Mouse (Mus musculus): ENCODE results near the gene Slf2. TPM values are rescaled to one million over a fixed set of nuclear protein-coding genes. Genes with fewer than 3 reads are reported as not detected.

Gene Slf2
- polyA plus RNA-seq, 1 experiment: 36.4 TPM

DNA sequence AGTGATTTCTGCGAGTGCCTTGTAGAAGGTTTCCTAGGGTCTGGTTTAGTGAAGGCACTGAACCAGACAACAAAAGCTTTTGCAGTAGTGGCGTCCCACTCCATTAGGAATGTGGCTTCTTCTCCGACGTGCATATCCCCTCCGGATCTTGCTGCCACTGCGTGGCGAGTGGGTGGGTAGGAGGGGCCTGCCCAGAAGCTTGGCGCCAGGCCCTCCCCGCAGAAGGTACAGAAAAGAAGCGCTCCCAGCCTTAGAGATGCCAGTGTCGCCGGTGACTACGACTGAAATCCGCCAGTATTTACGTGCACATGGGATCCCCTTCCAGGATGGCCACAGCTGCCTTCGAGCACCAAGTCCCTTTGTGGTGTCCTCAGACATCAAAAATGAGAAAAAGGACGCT, 76.1 kb downstream of the Slf2 start:
- WGBS: 7% methylated on average over 17 of the region's 17 CpGs
- TF ChIP-seq POLR2A (IDR thresholded peaks at IDR 0.05; ENCODE audit: borderline replicate concordance, insufficient read depth, low read length): no peak
- TF ChIP-seq CTCF (IDR thresholded peaks at IDR 0.05; ENCODE audit: borderline replicate concordance, insufficient read depth, low read depth, low read length): no peak
- H3K27ac ChIP-seq (ENCODE audit: insufficient read depth, low read length): peak overlapping the region; percentile 53; the same call in 1 of the 2 replicates

DNA sequence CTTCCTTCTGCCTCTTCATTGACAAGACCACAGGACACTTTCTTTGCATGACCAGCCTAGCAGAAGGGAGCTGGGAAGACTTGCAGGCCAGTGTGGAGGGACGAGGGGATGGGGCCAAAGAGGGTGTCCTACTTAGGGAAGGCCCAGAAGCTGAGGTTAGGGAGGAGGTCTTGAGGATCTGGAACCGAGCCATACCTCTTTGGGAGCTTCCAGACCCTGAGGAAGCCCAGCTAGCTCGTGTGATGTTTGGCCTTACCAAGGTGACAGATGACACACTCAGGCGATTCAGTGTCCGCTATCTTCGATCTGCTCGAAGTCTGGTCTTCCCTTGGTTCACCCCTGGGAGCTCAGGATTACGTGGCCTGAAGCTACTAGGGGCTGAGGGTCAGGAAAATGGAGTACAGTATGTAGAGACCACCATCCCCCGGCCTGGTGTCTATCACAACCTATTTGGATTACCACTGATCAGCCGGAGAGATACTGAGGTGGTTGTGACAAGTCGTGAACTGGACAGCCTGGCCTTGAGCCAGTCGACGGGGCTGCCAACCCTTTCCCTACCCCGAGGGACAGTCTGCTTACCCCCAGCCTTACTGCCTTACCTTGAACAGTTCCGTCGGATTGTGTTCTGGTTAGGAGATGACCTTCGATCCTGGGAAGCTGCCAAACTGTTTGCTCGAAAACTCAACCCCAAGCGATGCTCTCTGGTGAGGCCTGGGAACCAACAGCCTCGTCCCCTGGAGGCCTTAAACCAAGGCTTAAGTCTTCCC, 76.7 kb downstream of the Slf2 start:
- Histone ChIP-seq H3K27me3 (ENCODE audit: control insufficient read depth, insufficient read depth, low read length) (no peaks in the 10 kb centered on the region), H3K27ac (ENCODE audit: insufficient read depth, low read length) (peak overlapping the region; percentile 53; the same call in 1 of the 2 replicates), H3K4me1 (ENCODE audit: control insufficient read depth, insufficient read depth, low read length) (peaks cover 14% of the 10 kb centered on the region), H3K4me3 (replicated peaks; ENCODE audit: insufficient read depth, low read depth, low read length) (peak overlapping the region; percentile 88)
- DNase-seq: no peak
- TF ChIP-seq POLR2A (IDR thresholded peaks at IDR 0.05; ENCODE audit: borderline replicate concordance, insufficient read depth, low read length) (no peak), CTCF (IDR thresholded peaks at IDR 0.05; ENCODE audit: borderline replicate concordance, insufficient read depth, low read depth, low read length) (no peak)
- 46% methylated on average over 20 of the region's 20 CpGs for WGBS

More for the DNA sequence above, 76.1 kb downstream of the Slf2 start:
- Histone ChIP-seq H3K27me3 (ENCODE audit: control insufficient read depth, insufficient read depth, low read length) (no peaks in the 10 kb centered on the region), H3K4me1 (ENCODE audit: control insufficient read depth, insufficient read depth, low read length) (peaks cover 14% of the 10 kb centered on the region), H3K4me3 (replicated peaks; ENCODE audit: insufficient read depth, low read depth, low read length) (peak overlapping the region; percentile 88)
- DNase-seq: no peak

DNA sequence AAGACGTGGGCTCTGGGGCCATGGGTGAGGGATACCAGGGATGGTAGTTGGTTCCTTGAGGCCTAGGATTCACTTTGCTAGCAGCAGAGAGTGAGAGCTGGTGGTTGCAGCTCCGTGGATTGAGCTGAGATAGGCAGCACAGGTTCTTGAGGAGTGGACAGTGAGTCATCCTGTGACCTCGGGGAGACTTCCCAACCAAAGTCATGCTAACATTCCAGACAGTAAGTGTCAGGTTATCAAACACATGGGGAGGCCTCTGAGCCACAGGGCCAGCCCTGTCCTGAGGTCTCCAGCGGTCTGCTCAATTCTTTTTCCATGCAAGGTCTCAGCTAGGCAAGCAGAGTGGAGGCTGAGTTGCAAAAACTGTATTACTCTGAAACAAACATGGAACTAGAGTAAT, 79.7 kb downstream of the Slf2 start:
- H3K27ac ChIP-seq (ENCODE audit: insufficient read depth, low read length): no peak overlapping the region
- TF ChIP-seq POLR2A (IDR thresholded peaks at IDR 0.05; ENCODE audit: borderline replicate concordance, insufficient read depth, low read length) (no peak), CTCF (IDR thresholded peaks at IDR 0.05; ENCODE audit: borderline replicate concordance, insufficient read depth, low read depth, low read length) (no peak)
- no peak for DNase-seq
- H3K4me1 ChIP-seq (ENCODE audit: control insufficient read depth, insufficient read depth, low read length): peaks cover 14% of the 10 kb centered on the region
- no peaks in the 10 kb centered on the region for H3K27me3 ChIP-seq (ENCODE audit: control insufficient read depth, insufficient read depth, low read length)
- H3K4me3 ChIP-seq (replicated peaks; ENCODE audit: insufficient read depth, low read depth, low read length): no peak overlapping the region
- WGBS: 93% methylated on average over 4 of the region's 4 CpGs

DNA sequence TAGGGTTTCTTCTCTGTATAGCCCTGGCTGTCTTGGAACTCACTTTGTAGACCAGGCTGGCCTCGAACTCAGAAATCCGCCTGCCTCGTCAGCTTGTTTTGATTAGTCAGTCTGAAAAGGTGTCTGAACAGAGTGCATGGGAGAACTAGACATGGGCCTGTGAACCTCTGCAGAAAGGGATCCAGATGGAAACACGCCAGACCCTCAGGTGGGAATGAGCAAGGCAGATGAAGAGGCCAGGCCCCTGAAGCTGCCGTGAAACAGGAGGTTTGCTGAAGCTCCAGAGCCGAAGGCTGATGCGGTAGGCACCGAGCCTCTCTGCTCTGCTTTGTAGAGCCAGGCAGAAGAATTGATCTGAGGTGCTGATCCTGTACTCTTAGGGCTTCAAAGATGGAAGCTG, 81.3 kb downstream of the Slf2 start:
- H3K4me3 ChIP-seq (replicated peaks; ENCODE audit: insufficient read depth, low read depth, low read length): no peak overlapping the region
- 65% methylated on average over 8 of the region's 8 CpGs for WGBS
- no peak for DNase-seq
- H3K27me3 ChIP-seq (ENCODE audit: control insufficient read depth, insufficient read depth, low read length): no peaks in the 10 kb centered on the region
- TF ChIP-seq CTCF (IDR thresholded peaks at IDR 0.05; ENCODE audit: borderline replicate concordance, insufficient read depth, low read depth, low read length) (no peak), POLR2A (IDR thresholded peaks at IDR 0.05; ENCODE audit: borderline replicate concordance, insufficient read depth, low read length) (no peak)
- H3K4me1 ChIP-seq (ENCODE audit: control insufficient read depth, insufficient read depth, low read length): peaks cover 12% of the 10 kb centered on the region
- H3K27ac ChIP-seq (ENCODE audit: insufficient read depth, low read length): 0 out of 2 replicates have a peak overlapping the region, but pooled peaks have one; percentile 10

DNA sequence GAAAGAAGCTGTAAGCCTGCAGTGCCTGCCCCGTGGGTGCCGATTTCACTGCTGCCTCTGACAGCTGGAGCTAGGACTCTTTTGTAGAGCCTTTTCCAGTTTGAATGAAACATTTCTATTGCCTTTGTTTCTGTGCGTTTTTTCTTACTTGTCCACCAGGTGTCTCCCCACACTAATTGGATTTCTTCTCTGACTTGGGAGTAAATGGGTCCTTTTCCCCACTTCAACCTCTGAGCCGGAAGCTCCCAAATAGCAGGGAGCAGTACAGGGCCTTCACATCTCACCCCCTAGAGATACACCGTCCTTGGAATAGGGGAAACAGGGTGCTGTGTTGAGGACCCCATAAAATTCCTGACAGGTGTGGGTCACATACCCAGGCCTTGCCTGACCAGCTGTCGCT, 81.7 kb downstream of the Slf2 start:
- Histone ChIP-seq H3K27me3 (ENCODE audit: control insufficient read depth, insufficient read depth, low read length) (no peaks in the 10 kb centered on the region), H3K4me1 (ENCODE audit: control insufficient read depth, insufficient read depth, low read length) (peaks cover 7% of the 10 kb centered on the region), H3K27ac (ENCODE audit: insufficient read depth, low read length) (0 out of 2 replicates have a peak overlapping the region, but pooled peaks have one; percentile 10), H3K4me3 (replicated peaks; ENCODE audit: insufficient read depth, low read depth, low read length) (no peak overlapping the region)
- 22% methylated on average over 6 of the region's 6 CpGs for WGBS
- peak; percentile 47 to 51 for DNase-seq
- TF ChIP-seq CTCF (IDR thresholded peaks at IDR 0.05; ENCODE audit: borderline replicate concordance, insufficient read depth, low read depth, low read length) (peak; percentile 33; the same call in 1 of the 2 replicates), POLR2A (IDR thresholded peaks at IDR 0.05; ENCODE audit: borderline replicate concordance, insufficient read depth, low read length) (no peak)

DNA sequence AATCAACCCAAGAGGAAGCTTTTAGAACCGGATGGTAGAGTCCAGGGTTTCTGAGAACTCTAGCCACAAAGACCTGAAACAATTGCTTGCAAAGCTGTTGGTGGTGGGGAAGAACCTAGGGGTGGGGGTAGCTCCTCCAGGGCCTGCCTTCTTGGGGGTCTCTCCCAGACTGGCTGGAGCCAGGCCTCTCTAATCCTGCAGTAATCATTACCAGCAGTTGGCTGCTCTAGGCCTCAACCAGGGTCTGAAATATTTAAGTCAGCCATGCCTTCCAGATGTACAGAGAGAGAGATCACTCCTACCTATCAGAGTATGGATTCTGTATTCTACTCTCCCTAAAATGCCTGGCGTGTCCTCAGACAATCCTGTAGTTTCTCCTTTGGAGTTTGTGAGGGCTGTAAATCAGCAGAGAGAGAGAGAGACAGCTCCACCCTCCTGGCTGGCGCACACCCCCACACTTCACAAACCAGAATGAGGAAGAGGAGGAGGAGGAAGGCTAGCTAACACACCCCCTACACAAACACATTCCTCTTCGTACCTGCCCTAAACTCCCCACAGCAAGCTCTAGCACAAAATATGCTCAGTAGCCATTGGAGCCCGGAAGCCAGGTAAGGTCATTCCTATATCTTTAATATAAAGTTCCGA, 82.8 kb downstream of the Slf2 start:
- no peak for DNase-seq
- H3K27ac ChIP-seq (ENCODE audit: insufficient read depth, low read length): no peak overlapping the region
- no peak for TF ChIP-seq CTCF (IDR thresholded peaks at IDR 0.05; ENCODE audit: borderline replicate concordance, insufficient read depth, low read depth, low read length)
- no peak for TF ChIP-seq POLR2A (IDR thresholded peaks at IDR 0.05; ENCODE audit: borderline replicate concordance, insufficient read depth, low read length)
- H3K4me3 ChIP-seq (replicated peaks; ENCODE audit: insufficient read depth, low read depth, low read length): no peak overlapping the region
- 82% methylated on average over 6 of the region's 6 CpGs for WGBS
- H3K27me3 ChIP-seq (ENCODE audit: control insufficient read depth, insufficient read depth, low read length): no peaks in the 10 kb centered on the region
- H3K4me1 ChIP-seq (ENCODE audit: control insufficient read depth, insufficient read depth, low read length): peaks cover 3% of the 10 kb centered on the region; the same call in 1 of the 2 replicates

DNA sequence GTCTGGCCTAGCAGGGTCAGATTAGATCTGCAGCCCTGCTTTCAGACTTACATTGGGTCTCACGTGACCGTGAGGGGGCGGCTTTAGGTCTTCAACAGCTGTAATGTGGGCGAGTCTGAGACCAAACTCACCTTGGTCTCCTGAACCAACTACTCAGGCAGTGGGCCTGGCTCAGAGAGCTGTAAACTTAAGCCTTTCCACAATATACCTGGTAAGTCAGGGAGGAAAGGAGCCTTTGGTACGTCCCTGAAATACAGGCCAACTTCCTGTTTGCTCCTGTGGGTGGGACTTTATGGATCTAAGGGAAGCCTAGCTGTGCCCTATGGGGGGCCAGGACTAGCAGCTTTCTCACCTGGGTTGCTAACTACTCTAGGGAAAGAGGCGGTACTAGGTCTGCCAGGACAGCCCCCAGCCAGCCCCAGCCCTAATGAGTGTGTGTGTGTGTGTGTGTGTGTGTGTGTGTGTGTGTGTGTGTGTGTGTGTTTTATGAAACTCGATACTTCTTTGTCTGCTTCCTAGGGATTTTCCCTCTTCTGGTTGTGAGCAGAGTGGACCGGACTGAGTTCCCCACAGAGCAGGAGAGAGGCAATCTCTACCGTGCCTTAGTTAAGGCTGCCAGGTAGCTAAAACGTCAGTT, 83.5 kb downstream of the Slf2 start, which contains the start of gene Lzts2:
Gene Lzts2, plus strand, starts transcription at position 80 of the 637 bp plus-strand sequence.
- Histone ChIP-seq H3K27ac (ENCODE audit: insufficient read depth, low read length) (peak within 1 kb of the TSS; percentile 100), H3K4me1 (ENCODE audit: control insufficient read depth, insufficient read depth, low read length) (peaks cover 3% of the 10 kb centered on the region; the same call in 1 of the 2 replicates), H3K4me3 (replicated peaks; ENCODE audit: insufficient read depth, low read depth, low read length) (peak within 1 kb of the TSS; percentile 90), H3K27me3 (ENCODE audit: control insufficient read depth, insufficient read depth, low read length) (no peaks in the 10 kb centered on the region)
- no peak for DNase-seq
- 28% methylated on average over 10 of the region's 10 CpGs for WGBS
- no peak for TF ChIP-seq CTCF (IDR thresholded peaks at IDR 0.05; ENCODE audit: borderline replicate concordance, insufficient read depth, low read depth, low read length)
- no peak for TF ChIP-seq POLR2A (IDR thresholded peaks at IDR 0.05; ENCODE audit: borderline replicate concordance, insufficient read depth, low read length)
